Mouse (Mus musculus) cerebellum, adult 9-10 months (tissue): ENCODE data around the gene Agpat2.

Experiments
- DNase-seq: peaks from one replicate; pipeline ENCODE4 v3.0.0; 2022

Agpat2 gene

GRCm38 (mm10) chr2:26573396-26573795 is 30.8 kb downstream of the Agpat2 start:
- DNase-seq, result no peak

GRCm38 (mm10) chr2:26571826-26572225 is 32.4 kb downstream of the Agpat2 start:
- DNase-seq, result no peak

- no peak for DNase-seq
Measured at GRCm38 (mm10) chr2:26571400-26571799, 32.8 kb downstream of the Agpat2 start.

- DNase-seq, result peak; percentile 34
Measured at GRCm38 (mm10) chr2:26570034-26570433, 34.2 kb downstream of the Agpat2 start.

- peak; percentile 25 for DNase-seq
Measured at GRCm38 (mm10) chr2:26566221-26566620, 38.0 kb downstream of the Agpat2 start.

GRCm38 (mm10) chr2:26561351-26562016 is 42.7 kb downstream of the Agpat2 start:
- peak; percentile 42 for DNase-seq

- no peak for DNase-seq
Measured at GRCm38 (mm10) chr2:26560506-26560905, 43.7 kb downstream of the Agpat2 start.

GRCm38 (mm10) chr2:26556535-26556993 is 47.7 kb downstream of the Agpat2 start:
- DNase-seq, result no peak

GRCm38 (mm10) chr2:26555076-26555475 is 49.1 kb downstream of the Agpat2 start:
- DNase-seq, result no peak

GRCm38 (mm10) chr2:26553904-26554303 is 50.3 kb downstream of the Agpat2 start:
- DNase-seq, result no peak

GRCm38 (mm10) chr2:26552066-26552465 is 52.2 kb downstream of the Agpat2 start:
- no peak for DNase-seq

- DNase-seq, result no peak
Measured at GRCm38 (mm10) chr2:26551446-26551845, 52.8 kb downstream of the Agpat2 start.

GRCm38 (mm10) chr2:26550777-26551176 is 53.4 kb downstream of the Agpat2 start:
- no peak for DNase-seq

GRCm38 (mm10) chr2:26550205-26550604 is 54.0 kb downstream of the Agpat2 start:
- no peak for DNase-seq

GRCm38 (mm10) chr2:26549801-26550200 is 54.4 kb downstream of the Agpat2 start:
- DNase-seq, result no peak

- DNase-seq, result peak; percentile 44
Measured at GRCm38 (mm10) chr2:26547481-26547880, 56.7 kb downstream of the Agpat2 start.

- no peak for DNase-seq
Measured at GRCm38 (mm10) chr2:26544265-26544664, 60.0 kb downstream of the Agpat2 start.

- DNase-seq, result no peak
Measured at GRCm38 (mm10) chr2:26543768-26544167, 60.4 kb downstream of the Agpat2 start.

GRCm38 (mm10) chr2:26543155-26543554 is 61.1 kb downstream of the Agpat2 start:
- DNase-seq, result no peak
